Mouse (Mus musculus): Measurements from ENCODE around the gene Thoc3. TPM values are rescaled to one million over a fixed set of nuclear protein-coding genes. Genes with fewer than 3 reads are reported as not detected.

Thoc3 gene
- 29.9 TPM for polyA plus RNA-seq (2017; shearing (Covaris generic))

DNA sequence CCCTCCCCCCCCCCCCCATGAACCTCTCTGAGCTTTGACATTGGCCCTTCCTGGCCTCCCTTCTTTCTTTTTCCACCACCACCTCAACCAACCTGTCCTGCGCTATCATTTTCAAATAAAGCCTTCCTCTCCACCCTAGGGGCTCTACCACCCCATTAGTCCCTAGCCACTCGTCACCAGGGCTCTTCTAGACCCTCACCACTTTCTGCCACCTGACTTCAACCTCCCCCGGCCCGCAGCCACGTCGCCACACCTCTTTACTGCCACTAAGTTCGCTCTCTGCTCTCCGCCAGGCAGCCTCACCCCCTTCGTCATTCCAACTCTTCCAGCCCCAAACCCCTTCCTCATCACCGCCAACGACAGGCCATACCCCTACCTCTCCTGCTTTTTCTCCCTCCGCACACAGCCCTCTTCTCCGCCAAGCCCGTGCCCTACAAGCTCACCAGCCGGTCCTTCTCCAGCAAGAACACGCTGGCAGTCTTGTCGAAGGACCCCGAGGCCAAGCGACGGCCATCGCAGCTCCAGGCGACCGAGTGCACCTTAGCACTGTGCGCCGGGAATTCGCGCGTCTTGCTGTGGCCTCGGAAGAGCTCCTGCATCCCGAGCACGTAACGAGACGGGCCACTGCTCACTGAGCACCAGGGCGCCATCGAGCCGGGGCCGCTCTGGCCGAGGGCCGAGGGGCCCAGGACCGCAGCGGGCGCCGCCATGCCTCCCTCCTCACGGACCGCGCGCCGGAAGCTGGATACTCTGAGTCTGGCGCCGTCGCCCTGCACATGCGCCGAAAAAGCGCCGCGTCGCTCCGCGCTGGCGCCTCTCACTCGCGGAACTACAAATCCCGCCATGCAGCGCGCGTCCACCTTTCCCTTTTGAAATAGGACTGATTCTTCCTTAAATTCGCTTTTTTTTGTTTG is at the start of gene Thoc3:
Gene Thoc3, minus strand, starts transcription at position 752 of the 914 bp plus-strand sequence.

DNA sequence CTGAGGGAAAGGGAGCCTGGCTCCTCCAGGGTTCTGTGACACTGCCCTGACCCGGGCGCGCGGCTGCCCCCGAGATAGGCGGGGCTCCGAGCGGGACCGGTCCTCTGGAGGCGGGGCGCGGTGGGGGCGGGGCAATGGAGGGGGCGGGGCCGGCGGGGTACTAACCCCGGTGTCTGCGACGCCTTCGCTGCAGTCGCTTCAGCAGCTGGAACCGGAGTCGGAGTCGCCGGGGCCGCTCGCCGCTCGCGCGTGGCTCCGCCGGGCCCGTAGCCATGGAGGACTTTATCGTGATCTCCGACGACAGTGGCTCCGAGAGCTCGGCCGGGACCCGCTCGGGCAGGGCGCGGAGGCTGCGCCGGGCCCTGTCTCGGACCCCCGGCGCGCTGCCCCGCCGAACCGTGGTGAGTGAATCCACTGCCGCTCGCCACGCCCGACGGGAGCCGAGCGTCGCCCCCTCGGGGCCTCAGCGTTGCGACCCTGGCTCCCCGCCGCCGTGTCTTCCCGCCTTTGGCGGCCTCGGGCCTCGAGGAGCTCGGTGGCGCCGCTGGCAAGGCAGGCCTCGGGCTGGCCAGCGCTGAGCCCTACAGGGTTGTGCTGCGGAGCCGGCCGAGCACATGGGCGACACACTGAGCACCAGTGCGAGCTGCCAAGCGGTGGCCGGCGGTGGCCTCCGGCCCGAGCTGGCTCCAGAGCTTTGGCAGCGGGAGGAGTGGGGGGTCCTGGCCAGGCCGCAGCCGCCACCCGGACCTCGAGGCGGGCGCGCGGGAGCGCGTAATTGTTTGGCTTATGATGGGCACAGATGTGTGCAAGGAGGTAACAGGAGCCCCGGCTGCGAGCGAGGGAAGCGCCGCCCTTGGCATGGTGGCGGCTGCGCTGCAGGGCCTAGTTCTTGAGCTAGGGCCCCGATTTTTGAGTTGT is 35.2 kb upstream of the Thoc3 start, which contains the start of gene Simc1:
Gene Simc1, plus strand, starts transcription at position 176 of the 918 bp plus-strand sequence.

Other genes starting within 250 kb of the Thoc3 start
- gene Cplx2, start 97.5 kb downstream of the Thoc3 start, polyA plus RNA-seq (2017; shearing (Covaris generic)), result not detected
- 8.8 TPM for gene Simc1, start 34.9 kb upstream of the Thoc3 start, polyA plus RNA-seq (2017; shearing (Covaris generic))
- 84.2 TPM for gene 4833439L19Rik, start 96.6 kb upstream of the Thoc3 start, polyA plus RNA-seq (2017; shearing (Covaris generic))
- gene Arl10, start 106.2 kb upstream of the Thoc3 start, polyA plus RNA-seq (2017; shearing (Covaris generic)), result 6.6 TPM
- 62.6 TPM for gene Nop16, start 121.2 kb upstream of the Thoc3 start, polyA plus RNA-seq (2017; shearing (Covaris generic))
- 215 TPM for gene Higd2a, start 121.4 kb upstream of the Thoc3 start, polyA plus RNA-seq (2017; shearing (Covaris generic))
- 36.6 TPM for gene Cltb, start 142.5 kb upstream of the Thoc3 start, polyA plus RNA-seq (2017; shearing (Covaris generic))
- 105 TPM for gene Faf2, start 152.9 kb upstream of the Thoc3 start, polyA plus RNA-seq (2017; shearing (Covaris generic))
- gene Rnf44, start 225.1 kb upstream of the Thoc3 start, polyA plus RNA-seq (2017; shearing (Covaris generic)), result 45.2 TPM
- not detected for gene Cdhr2, start 232.6 kb upstream of the Thoc3 start, polyA plus RNA-seq (2017; shearing (Covaris generic))